Mouse (Mus musculus) bone marrow, adult 2 months (tissue): ENCODE data around the gene Icmt.

Source experiments
- CTCF ChIP-seq: fragments of 200-500 bp; IDR thresholded peaks from 2 replicates; pipeline ENCODE4 v1.5.1; 2011; ENCODE audit warnings: low read length, control low read depth; ENCODE audit not compliant: control insufficient read depth, insufficient read depth
- POLR2A ChIP-seq: fragments of 200-500 bp; IDR thresholded peaks from 2 replicates; pipeline ENCODE4 v1.6.1; 2011; ENCODE audit warnings: low read depth, mild to moderate bottlenecking, control low read depth, low read length, borderline replicate concordance; ENCODE audit not compliant: control insufficient read depth

- TF ChIP-seq POLR2A (no peak), CTCF (no peak)
These were observed 1.8 kb downstream of the Icmt start for GRCm38 (mm10) chr4:152298836-152299235.
